Mouse (Mus musculus) kidney, embryonic 14.5 days (tissue): ENCODE measurements around the gene Cyp39a1. TPM values are rescaled to one million over a fixed set of nuclear protein-coding genes. Genes with fewer than 3 reads are reported as not detected.

ENCODE experiments used
- ATAC-seq: fragments of 200-750 bp; cut with Nextera tagmentation; 2 replicates; pipeline ENCODE4 v1.8.0; 2017; ENCODE audit warnings: moderate number of reproducible peaks, mild to moderate bottlenecking, moderate TSS enrichment, moderate library complexity; ENCODE audit not compliant: low FRiP score, low TSS enrichment
- H3K27ac ChIP-seq: fragments of 300-500 bp; sonication (generic); 2 replicates; pipeline ENCODE4 v1.5.1; 2014; ENCODE audit warnings: low read depth, mild to moderate bottlenecking, low read length, moderate library complexity, mixed read lengths
- H3K27me3 ChIP-seq: fragments of 300-500 bp; sonication (generic); 2 replicates; pipeline ENCODE4 v1.6.1; 2014; ENCODE audit warnings: mild to moderate bottlenecking, low read length; ENCODE audit not compliant: control insufficient read depth, insufficient read depth
- H3K36me3 ChIP-seq: fragments of 300-500 bp; sonication (generic); 2 replicates; pipeline ENCODE4 v1.6.1; 2014; ENCODE audit warnings: low read length, mixed read lengths; ENCODE audit not compliant: control insufficient read depth, insufficient read depth
- H3K4me1 ChIP-seq: fragments of 300-500 bp; sonication (generic); 2 replicates; pipeline ENCODE4 v1.6.1; 2014; ENCODE audit warnings: low read length, mixed read lengths; ENCODE audit not compliant: control insufficient read depth, insufficient read depth
- H3K4me2 ChIP-seq: fragments of 300-500 bp; sonication (generic); replicated peaks from 2 replicates; pipeline ENCODE4 v1.6.1; 2014; ENCODE audit warnings: low read depth, mild to moderate bottlenecking, low read length
- H3K4me3 ChIP-seq: fragments of 300-500 bp; sonication (generic); 2 replicates; pipeline ENCODE4 v1.5.1; 2014; ENCODE audit warnings: mild to moderate bottlenecking, low read length
- H3K9ac ChIP-seq: fragments of 300-500 bp; sonication (generic); 2 replicates; pipeline ENCODE4 v1.6.1; 2014; ENCODE audit warnings: low read depth, mild to moderate bottlenecking, low read length, moderate library complexity
- H3K9me3 ChIP-seq: fragments of 300-500 bp; sonication (generic); 2 replicates; pipeline ENCODE4 v1.6.1; 2016; ENCODE audit warnings: low read length; ENCODE audit not compliant: control insufficient read depth
- WGBS: fragments of 180-500 bp; shearing (Covaris S2); extraction: QIAGEN DNeasy Blood & Tissue Kit; methylation state at CpG from one replicate; pipeline ENCODE4 v1.1.7; 2014; 5-methylcytosine and 5-hydroxymethylcytosine counted together
- polyA plus RNA-seq: library from polyadenylated mRNA; unstranded; fragments of >200 nt; fragmentation: Nextera tagmentation; extraction: Ambion mirVana; gene quantifications from 2 replicates; pipeline ENCODE4 v1.2.1, GENCODE M21; 2014

The Cyp39a1 gene
- polyA plus RNA-seq, 1 experiment from 2014 or later, result 20.3 TPM

- H3K4me2 ChIP-seq, result no peak overlapping the region
- no peak overlapping the region for H3K4me3 ChIP-seq
- no peak overlapping the region for H3K27ac ChIP-seq
- H3K27me3 ChIP-seq, result no peaks in the 10 kb centered on the region
- ATAC-seq, result no peak
- no peaks in the 10 kb centered on the region for H3K9me3 ChIP-seq
- H3K4me1 ChIP-seq, result no peaks in the 10 kb centered on the region
- peaks cover 2% of the 10 kb centered on the region; the same call in 1 of the 2 replicates for H3K36me3 ChIP-seq
- WGBS, result 73% methylated on average over 8 of the region's 8 CpGs
- H3K9ac ChIP-seq, result no peak overlapping the region
Observed at GRCm38 (mm10) chr17:43731327-43731726, 64.1 kb downstream of the Cyp39a1 start.

- Histone ChIP-seq H3K9me3 (no peaks in the 10 kb centered on the region), H3K9ac (no peak overlapping the region), H3K4me3 (no peak overlapping the region), H3K4me1 (no peaks in the 10 kb centered on the region), H3K36me3 (peaks cover 2% of the 10 kb centered on the region; the same call in 1 of the 2 replicates), H3K27me3 (no peaks in the 10 kb centered on the region), H3K27ac (no peak overlapping the region), H3K4me2 (no peak overlapping the region)
- 86% methylated on average over 8 of the region's 8 CpGs for WGBS
- no peak for ATAC-seq
Observed at GRCm38 (mm10) chr17:43731976-43732375, 64.8 kb downstream of the Cyp39a1 start.

GRCm38 (mm10) chr17:43734252-43734651, 67.0 kb downstream of the Cyp39a1 start:
- no peak for ATAC-seq
- H3K36me3 ChIP-seq, result peaks cover 2% of the 10 kb centered on the region; the same call in 1 of the 2 replicates
- no peak overlapping the region for H3K4me3 ChIP-seq
- no peaks in the 10 kb centered on the region for H3K4me1 ChIP-seq
- H3K9ac ChIP-seq, result no peak overlapping the region
- H3K27ac ChIP-seq, result no peak overlapping the region
- H3K27me3 ChIP-seq, result no peaks in the 10 kb centered on the region
- no peaks in the 10 kb centered on the region for H3K9me3 ChIP-seq
- no peak overlapping the region for H3K4me2 ChIP-seq
- WGBS, result 84% methylated on average over 4 of the region's 4 CpGs

GRCm38 (mm10) chr17:43743933-43744332, 76.7 kb downstream of the Cyp39a1 start:
- H3K4me3 ChIP-seq, result no peak overlapping the region
- WGBS, result 88% methylated on average over 5 of the region's 5 CpGs
- H3K36me3 ChIP-seq, result no peaks in the 10 kb centered on the region
- no peaks in the 10 kb centered on the region for H3K27me3 ChIP-seq
- peaks cover 4% of the 10 kb centered on the region; the same call in 1 of the 2 replicates for H3K9me3 ChIP-seq
- no peaks in the 10 kb centered on the region for H3K4me1 ChIP-seq
- no peak overlapping the region for H3K9ac ChIP-seq
- ATAC-seq, result no peak
- no peak overlapping the region for H3K27ac ChIP-seq
- H3K4me2 ChIP-seq, result no peak overlapping the region

GRCm38 (mm10) chr17:43744425-43744824, 77.2 kb downstream of the Cyp39a1 start:
- 53% methylated on average over 4 of the region's 4 CpGs for WGBS
- Histone ChIP-seq H3K9me3 (peaks cover 4% of the 10 kb centered on the region; the same call in 1 of the 2 replicates), H3K4me2 (no peak overlapping the region), H3K9ac (no peak overlapping the region), H3K27me3 (no peaks in the 10 kb centered on the region), H3K36me3 (no peaks in the 10 kb centered on the region), H3K27ac (no peak overlapping the region), H3K4me1 (no peaks in the 10 kb centered on the region), H3K4me3 (no peak overlapping the region)
- no peak for ATAC-seq

GRCm38 (mm10) chr17:43751146-43751545, 83.9 kb downstream of the Cyp39a1 start:
- Histone ChIP-seq H3K36me3 (no peaks in the 10 kb centered on the region), H3K4me2 (no peak overlapping the region), H3K4me1 (no peaks in the 10 kb centered on the region), H3K27me3 (no peaks in the 10 kb centered on the region), H3K9ac (no peak overlapping the region), H3K4me3 (no peak overlapping the region), H3K9me3 (no peaks in the 10 kb centered on the region), H3K27ac (no peak overlapping the region)
- ATAC-seq, result no peak
- 91% methylated on average over 6 of the region's 6 CpGs for WGBS

- Histone ChIP-seq H3K27ac (no peak overlapping the region), H3K36me3 (no peaks in the 10 kb centered on the region), H3K4me1 (no peaks in the 10 kb centered on the region), H3K27me3 (no peaks in the 10 kb centered on the region), H3K9me3 (no peaks in the 10 kb centered on the region), H3K9ac (no peak overlapping the region), H3K4me2 (no peak overlapping the region), H3K4me3 (no peak overlapping the region)
- ATAC-seq, result no peak
- WGBS, result 57% methylated on average over 1 of the region's 1 CpGs
Observed at GRCm38 (mm10) chr17:43752811-43753210, 85.6 kb downstream of the Cyp39a1 start.

GRCm38 (mm10) chr17:43754687-43755086, 87.5 kb downstream of the Cyp39a1 start:
- Histone ChIP-seq H3K27me3 (no peaks in the 10 kb centered on the region), H3K4me2 (no peak overlapping the region), H3K27ac (no peak overlapping the region), H3K9ac (no peak overlapping the region), H3K4me3 (no peak overlapping the region), H3K4me1 (0 out of 2 replicates have a peak, but pooled peaks cover 4% of the 10 kb centered on the region), H3K9me3 (no peaks in the 10 kb centered on the region), H3K36me3 (no peaks in the 10 kb centered on the region)
- WGBS, result 55% methylated on average over 5 of the region's 5 CpGs
- ATAC-seq, result no peak

GRCm38 (mm10) chr17:43758607-43759259, 91.5 kb downstream of the Cyp39a1 start:
- Histone ChIP-seq H3K36me3 (no peaks in the 10 kb centered on the region), H3K4me1 (0 out of 2 replicates have a peak, but pooled peaks cover 4% of the 10 kb centered on the region), H3K4me2 (no peak overlapping the region), H3K27ac (no peak overlapping the region), H3K4me3 (no peak overlapping the region), H3K9ac (no peak overlapping the region), H3K9me3 (no peaks in the 10 kb centered on the region), H3K27me3 (no peaks in the 10 kb centered on the region)
- ATAC-seq, result peak; percentile 92
- WGBS, result 43% methylated on average over 15 of the region's 15 CpGs
